Mouse (Mus musculus): ENCODE results near the gene 1700001C19Rik.

DNA sequence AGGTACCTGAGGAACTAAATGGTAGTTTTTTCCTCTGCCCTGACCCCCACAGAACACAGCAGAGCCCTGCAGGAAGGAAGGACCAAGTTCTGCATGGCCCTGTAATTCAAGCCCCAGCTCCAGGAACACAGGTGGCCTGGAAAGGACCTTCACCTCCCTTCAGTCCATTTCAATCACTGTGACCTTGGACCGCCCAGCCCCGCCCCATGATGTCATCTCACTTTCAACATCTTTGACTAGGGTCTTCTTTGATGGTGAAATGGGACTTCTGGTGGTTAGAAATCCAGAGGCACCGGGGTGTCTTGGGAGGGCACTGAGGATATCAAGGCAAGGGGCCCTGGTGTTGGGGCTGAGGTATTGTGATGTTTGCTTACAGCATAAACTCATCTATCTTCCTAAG lies 15.6 kb downstream of the 1700001C19Rik start:
- TF ChIP-seq GATA1 (IDR thresholded peaks at IDR 0.05; ENCODE audit: borderline replicate concordance, low read length): no peak
- TF ChIP-seq FLI1 (IDR thresholded peaks at IDR 0.05; ENCODE audit: low read length): no peak

Data from megakaryocyte, embryonic 14.5 days (primary cell).